Mouse (Mus musculus) forebrain, embryonic 13.5 days (tissue): ENCODE measurements around the gene N4bp2. TPM values are rescaled to one million over a fixed set of nuclear protein-coding genes. Genes with fewer than 3 reads are reported as not detected.

ENCODE experiments used
- ATAC-seq: fragments of 200-750 bp; cut with Nextera tagmentation; 2 replicates; pipeline ENCODE4 v1.8.0; 2017
- H3K27ac ChIP-seq: fragments of 300-500 bp; sonication (generic); 2 replicates; pipeline ENCODE4 v1.5.1; 2015; ENCODE audit warnings: inconsistent platforms, mild to moderate bottlenecking, moderate library complexity
- H3K27me3 ChIP-seq: fragments of 300-500 bp; sonication (generic); 2 replicates; pipeline ENCODE4 v1.6.1; 2015; ENCODE audit warnings: mild to moderate bottlenecking, inconsistent platforms
- H3K36me3 ChIP-seq: fragments of 300-500 bp; sonication (generic); 2 replicates; pipeline ENCODE4 v1.6.1; 2015; ENCODE audit warnings: mild to moderate bottlenecking, inconsistent platforms; ENCODE audit not compliant: poor library complexity, severe bottlenecking
- H3K4me1 ChIP-seq: fragments of 300-500 bp; sonication (generic); 2 replicates; pipeline ENCODE4 v1.6.1; 2015; ENCODE audit warnings: inconsistent platforms
- H3K4me2 ChIP-seq: fragments of 300-500 bp; sonication (generic); 2 replicates; pipeline ENCODE4 v1.6.1; 2015; ENCODE audit warnings: inconsistent platforms, mild to moderate bottlenecking, moderate library complexity
- H3K4me3 ChIP-seq: fragments of 300-500 bp; sonication (generic); 2 replicates; pipeline ENCODE4 v1.5.1; 2015; ENCODE audit warnings: mild to moderate bottlenecking, inconsistent platforms
- H3K9ac ChIP-seq: fragments of 300-500 bp; sonication (generic); 2 replicates; pipeline ENCODE4 v1.6.1; 2015; ENCODE audit warnings: mild to moderate bottlenecking, inconsistent platforms
- H3K9me3 ChIP-seq: fragments of 300-500 bp; sonication (generic); replicated peaks from 2 replicates; pipeline ENCODE4 v1.6.1; 2016; ENCODE audit warnings: inconsistent platforms
- WGBS: fragments of 180-500 bp; shearing (Covaris S2); methylation state at CpG from one replicate; pipeline ENCODE4 v1.1.7; 2015; 5-methylcytosine and 5-hydroxymethylcytosine counted together
- polyA plus RNA-seq: library from polyadenylated mRNA; unstranded; fragments of >200 nt; fragmentation: Nextera tagmentation; extraction: Ambion mirVana; gene quantifications from 2 replicates; pipeline ENCODE4 v1.2.1, GENCODE M21; 2015

The N4bp2 gene
- polyA plus RNA-seq, 1 experiment from 2014 or later, result 24.7 TPM

DNA sequence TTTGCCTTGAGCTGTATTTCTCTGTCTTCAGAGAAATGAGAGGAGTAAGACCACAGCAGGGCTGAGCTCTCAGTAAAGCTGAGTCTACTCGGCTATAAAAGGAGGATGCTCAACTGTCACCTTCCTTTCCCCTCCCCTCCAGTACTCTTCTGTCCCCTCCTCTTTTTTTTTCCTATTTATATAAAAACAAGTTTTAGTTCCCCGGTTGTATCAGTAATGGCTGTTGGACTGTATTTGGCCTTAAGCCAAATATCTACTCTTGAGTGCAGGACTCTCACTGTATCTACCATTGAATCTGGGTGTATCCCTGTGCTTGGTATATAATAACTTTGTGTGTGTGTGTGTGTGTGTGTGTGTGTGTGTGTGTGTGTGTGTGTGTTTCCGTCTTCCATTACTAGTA is 31.4 kb downstream of the N4bp2 start:
- ATAC-seq, result no peak
- no peak overlapping the region for H3K4me3 ChIP-seq
- no peaks in the 10 kb centered on the region for H3K4me1 ChIP-seq
- H3K27ac ChIP-seq, result no peak overlapping the region
- WGBS, result 88% methylated on average over 3 of the region's 3 CpGs
- H3K36me3 ChIP-seq, result peaks cover 72% of the 10 kb centered on the region
- H3K9ac ChIP-seq, result no peak overlapping the region
- H3K4me2 ChIP-seq, result no peak overlapping the region
- H3K9me3 ChIP-seq, result no peaks in the 10 kb centered on the region
- H3K27me3 ChIP-seq, result no peaks in the 10 kb centered on the region

DNA sequence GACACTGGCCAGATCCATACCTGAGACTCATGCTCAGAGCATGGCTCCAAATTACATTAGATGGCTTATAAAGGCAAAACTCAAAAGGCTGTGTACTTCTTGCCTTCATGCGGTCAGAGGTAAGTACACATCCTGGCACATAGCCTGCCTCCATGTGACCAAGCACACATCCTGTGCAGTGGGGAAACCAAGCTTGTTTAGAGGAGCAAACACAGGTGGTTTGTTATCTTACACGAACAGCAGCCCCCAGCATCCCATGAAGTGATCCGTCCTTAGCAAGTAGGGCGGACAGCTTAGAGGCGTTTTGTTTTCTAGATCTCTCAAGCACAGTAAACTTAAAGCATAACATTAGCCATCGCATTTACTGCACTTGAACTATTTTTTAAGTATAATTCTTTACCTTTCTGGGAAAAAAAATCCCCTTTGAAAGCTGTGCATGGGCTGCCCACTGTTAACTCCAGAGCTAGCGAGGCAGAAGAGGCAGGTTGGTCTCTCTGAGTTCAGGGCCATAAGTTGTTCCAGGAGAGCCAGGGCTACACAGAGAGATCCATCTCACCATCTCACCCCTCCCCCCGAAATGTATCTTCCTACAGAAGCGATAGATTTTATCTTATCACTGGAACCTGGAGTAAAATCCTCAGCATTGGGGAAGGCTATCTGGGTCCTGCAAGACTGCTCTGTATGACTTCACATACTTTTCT is 32.1 kb downstream of the N4bp2 start:
- no peak for ATAC-seq
- Histone ChIP-seq H3K4me2 (no peak overlapping the region), H3K4me3 (no peak overlapping the region), H3K27me3 (no peaks in the 10 kb centered on the region), H3K9me3 (no peaks in the 10 kb centered on the region), H3K36me3 (peaks cover 71% of the 10 kb centered on the region), H3K9ac (no peak overlapping the region), H3K27ac (no peak overlapping the region), H3K4me1 (no peaks in the 10 kb centered on the region)
- 96% methylated on average over 9 of the region's 9 CpGs for WGBS

DNA sequence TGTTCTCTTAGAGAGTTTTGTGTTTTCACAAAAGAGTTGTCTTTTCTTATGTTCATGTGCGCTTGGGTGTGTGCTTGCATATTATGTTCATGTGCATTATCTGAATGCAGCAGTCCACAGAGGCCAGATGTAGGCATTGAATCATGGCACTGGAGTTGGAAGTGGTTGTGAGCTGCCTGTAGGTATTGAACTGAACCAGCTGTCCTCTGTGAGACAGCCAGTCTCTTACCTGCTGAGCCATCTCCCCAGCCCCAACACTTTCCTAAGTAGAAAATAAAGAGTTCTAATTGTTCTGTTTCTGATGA is 32.6 kb downstream of the N4bp2 start:
- H3K9me3 ChIP-seq, result no peaks in the 10 kb centered on the region
- no peak overlapping the region for H3K9ac ChIP-seq
- 90% methylated on average over 1 of the region's 1 CpGs for WGBS
- H3K36me3 ChIP-seq, result peaks cover 66% of the 10 kb centered on the region
- H3K4me3 ChIP-seq, result no peak overlapping the region
- H3K4me2 ChIP-seq, result no peak overlapping the region
- no peaks in the 10 kb centered on the region for H3K4me1 ChIP-seq
- H3K27me3 ChIP-seq, result no peaks in the 10 kb centered on the region
- no peak for ATAC-seq
- no peak overlapping the region for H3K27ac ChIP-seq

DNA sequence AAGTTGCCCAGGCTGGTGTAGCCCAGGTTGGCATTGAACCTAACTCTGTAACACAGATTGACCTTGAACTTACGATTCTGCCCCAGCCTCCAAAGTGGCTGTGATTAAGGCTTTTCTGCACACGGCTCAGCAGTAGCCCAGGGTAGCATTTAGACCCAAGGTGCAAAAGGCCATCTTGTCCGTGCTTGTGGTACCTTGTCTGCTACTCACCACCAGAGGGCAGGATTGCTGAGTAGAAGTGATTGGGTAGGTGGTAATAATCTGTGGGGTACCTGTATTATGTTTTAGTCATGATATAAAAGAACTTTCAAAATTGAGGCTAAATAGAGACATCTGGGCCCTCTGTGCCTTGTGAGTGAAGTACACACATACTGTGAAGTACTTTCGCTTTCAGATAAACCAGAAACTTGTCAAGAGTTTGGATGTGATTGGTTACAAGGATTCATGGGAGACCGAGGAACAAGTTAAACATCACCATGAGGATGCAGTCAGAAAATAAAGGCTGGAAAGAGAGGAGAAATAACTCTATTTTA is 60.3 kb downstream of the N4bp2 start:
- Histone ChIP-seq H3K9me3 (no peaks in the 10 kb centered on the region), H3K36me3 (peaks cover 71% of the 10 kb centered on the region), H3K4me2 (no peak overlapping the region), H3K9ac (no peak overlapping the region), H3K4me1 (no peaks in the 10 kb centered on the region), H3K4me3 (no peak overlapping the region), H3K27ac (no peak overlapping the region), H3K27me3 (no peaks in the 10 kb centered on the region)
- WGBS, result 79% methylated on average over 5 of the region's 5 CpGs
- no peak for ATAC-seq

DNA sequence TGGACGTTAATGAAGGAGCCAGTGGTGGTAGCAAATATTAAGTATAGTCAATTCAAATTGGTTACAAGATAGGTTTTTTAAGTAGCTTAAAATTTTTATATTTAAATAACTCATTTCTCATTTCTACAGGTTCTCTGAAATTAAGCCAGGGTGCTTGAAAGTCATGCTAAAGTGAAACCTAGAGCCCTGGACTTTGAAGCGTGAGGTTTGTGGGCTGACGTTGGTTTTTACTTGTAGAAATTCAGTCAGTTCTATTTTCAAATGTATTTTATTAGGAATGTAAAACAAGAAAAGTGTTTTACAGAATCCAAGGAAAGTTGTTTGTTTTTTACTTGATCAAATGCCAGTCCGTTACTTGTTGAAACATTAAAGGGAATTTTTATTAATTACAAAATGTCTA is 63.2 kb downstream of the N4bp2 start:
- no peaks in the 10 kb centered on the region for H3K9me3 ChIP-seq
- no peaks in the 10 kb centered on the region for H3K4me1 ChIP-seq
- no peak overlapping the region for H3K9ac ChIP-seq
- H3K27me3 ChIP-seq, result no peaks in the 10 kb centered on the region
- H3K36me3 ChIP-seq, result peaks cover 47% of the 10 kb centered on the region
- WGBS, result 97% methylated on average over 4 of the region's 4 CpGs
- no peak for ATAC-seq
- H3K4me3 ChIP-seq, result no peak overlapping the region
- H3K4me2 ChIP-seq, result no peak overlapping the region
- no peak overlapping the region for H3K27ac ChIP-seq

DNA sequence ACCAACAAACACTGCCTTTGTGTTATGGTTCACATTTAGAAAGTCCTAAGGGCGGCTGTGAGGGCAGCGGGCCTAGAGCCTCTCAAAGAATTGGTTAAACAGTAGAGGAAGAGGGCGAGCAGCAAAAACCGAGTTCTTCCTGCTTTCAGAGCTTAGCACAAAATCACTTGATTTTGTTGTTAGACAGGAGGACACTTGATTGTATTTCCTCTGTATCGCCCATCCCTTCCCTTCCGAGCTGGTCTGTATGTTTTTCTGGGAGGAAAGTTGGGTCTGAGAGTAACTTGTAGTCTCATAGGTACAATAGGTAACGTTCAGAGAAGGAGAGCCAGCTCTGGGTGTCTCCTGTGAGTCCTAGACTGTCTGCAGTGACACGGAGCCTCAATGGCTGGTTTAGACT is 63.8 kb downstream of the N4bp2 start:
- Histone ChIP-seq H3K9ac (no peak overlapping the region), H3K27me3 (no peaks in the 10 kb centered on the region), H3K4me1 (no peaks in the 10 kb centered on the region), H3K27ac (no peak overlapping the region), H3K4me2 (no peak overlapping the region), H3K9me3 (no peaks in the 10 kb centered on the region), H3K4me3 (no peak overlapping the region), H3K36me3 (peaks cover 41% of the 10 kb centered on the region)
- no peak for ATAC-seq
- WGBS, result 94% methylated on average over 8 of the region's 8 CpGs

DNA sequence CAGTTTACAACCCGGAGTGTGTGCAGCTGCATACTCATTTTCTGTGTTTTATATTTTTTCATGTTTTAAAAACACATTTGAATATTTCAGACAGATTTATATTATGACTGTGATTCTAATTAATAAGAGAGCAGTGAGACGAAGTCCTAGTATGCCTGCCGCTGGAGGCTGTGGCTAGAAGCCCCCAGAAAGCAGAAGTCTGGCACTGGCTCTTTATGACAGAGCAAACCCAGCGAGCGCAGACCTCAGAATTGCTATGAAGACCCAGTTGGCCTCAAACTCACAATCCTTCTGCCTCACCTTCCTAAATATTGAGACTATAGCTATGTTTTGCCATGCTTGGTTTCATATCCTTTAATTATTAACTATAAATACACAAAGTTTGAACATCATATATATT is 64.9 kb downstream of the N4bp2 start:
- H3K27ac ChIP-seq, result no peak overlapping the region
- 91% methylated on average over 5 of the region's 5 CpGs for WGBS
- no peaks in the 10 kb centered on the region for H3K4me1 ChIP-seq
- no peak for ATAC-seq
- H3K4me3 ChIP-seq, result no peak overlapping the region
- H3K27me3 ChIP-seq, result no peaks in the 10 kb centered on the region
- no peak overlapping the region for H3K4me2 ChIP-seq
- H3K9ac ChIP-seq, result no peak overlapping the region
- peaks cover 31% of the 10 kb centered on the region for H3K36me3 ChIP-seq
- H3K9me3 ChIP-seq, result no peaks in the 10 kb centered on the region

DNA sequence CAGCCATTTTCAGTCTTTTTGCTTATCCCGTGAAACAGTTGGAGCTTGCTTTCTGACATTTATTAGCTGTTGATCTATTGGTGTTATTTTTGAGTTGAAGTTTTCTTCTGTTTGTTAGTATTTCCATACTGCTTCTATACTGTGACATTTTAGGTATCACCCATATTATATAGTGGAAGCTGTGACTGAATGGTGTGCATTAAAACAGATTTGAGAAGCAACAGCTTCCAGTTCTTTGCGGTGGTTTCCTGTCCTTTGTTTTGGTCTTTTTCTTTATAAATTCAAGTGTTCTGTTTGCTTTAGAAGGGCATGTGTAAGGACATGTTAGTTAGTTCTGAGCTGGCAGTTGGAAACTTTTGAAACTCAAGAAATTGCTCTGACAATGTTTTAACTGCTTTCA is 65.7 kb downstream of the N4bp2 start:
- Histone ChIP-seq H3K36me3 (peaks cover 27% of the 10 kb centered on the region), H3K9me3 (no peaks in the 10 kb centered on the region), H3K4me2 (no peak overlapping the region), H3K4me3 (no peak overlapping the region), H3K27me3 (no peaks in the 10 kb centered on the region), H3K27ac (no peak overlapping the region), H3K4me1 (no peaks in the 10 kb centered on the region), H3K9ac (no peak overlapping the region)
- ATAC-seq, result no peak
- WGBS, result 84% methylated on average over 2 of the region's 2 CpGs

DNA sequence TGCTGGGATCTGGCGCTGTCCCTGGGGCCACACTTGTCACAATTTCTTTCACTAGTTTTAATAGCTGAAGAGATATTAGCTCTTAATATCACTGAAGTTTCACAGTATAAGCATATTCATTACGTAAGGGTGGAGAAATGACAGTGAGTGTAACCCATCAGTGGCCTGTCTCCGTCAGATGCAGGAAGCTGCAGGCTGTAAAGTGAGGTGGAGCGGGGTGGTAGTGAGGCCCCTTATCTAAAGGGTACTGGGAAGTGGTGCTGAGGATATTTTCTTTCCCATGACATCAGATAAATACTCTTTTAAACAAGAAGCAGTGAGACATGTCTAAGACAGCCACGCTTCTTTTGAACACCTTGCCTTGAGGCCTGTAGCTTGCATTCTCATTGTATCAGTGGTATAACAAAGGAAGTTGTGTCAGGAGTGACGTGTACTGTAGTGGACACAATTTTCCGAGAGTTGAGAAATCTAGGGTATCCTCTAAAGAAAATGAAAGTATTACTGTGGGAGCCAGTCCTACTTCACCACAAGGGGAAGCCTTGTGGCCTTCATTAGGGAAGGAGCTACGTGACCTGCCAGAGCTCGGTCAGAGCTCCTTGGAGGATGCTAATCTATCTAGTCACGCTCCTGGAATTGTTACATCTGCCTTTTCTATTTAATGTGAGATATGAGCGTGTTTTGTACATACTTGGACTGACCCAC is 68.7 kb downstream of the N4bp2 start:
- Histone ChIP-seq H3K4me3 (no peak overlapping the region), H3K36me3 (peaks cover 5% of the 10 kb centered on the region), H3K27me3 (no peaks in the 10 kb centered on the region), H3K4me2 (no peak overlapping the region), H3K9me3 (no peaks in the 10 kb centered on the region), H3K4me1 (no peaks in the 10 kb centered on the region), H3K9ac (no peak overlapping the region), H3K27ac (no peak overlapping the region)
- no peak for ATAC-seq
- WGBS, result 90% methylated on average over 11 of the region's 11 CpGs

DNA sequence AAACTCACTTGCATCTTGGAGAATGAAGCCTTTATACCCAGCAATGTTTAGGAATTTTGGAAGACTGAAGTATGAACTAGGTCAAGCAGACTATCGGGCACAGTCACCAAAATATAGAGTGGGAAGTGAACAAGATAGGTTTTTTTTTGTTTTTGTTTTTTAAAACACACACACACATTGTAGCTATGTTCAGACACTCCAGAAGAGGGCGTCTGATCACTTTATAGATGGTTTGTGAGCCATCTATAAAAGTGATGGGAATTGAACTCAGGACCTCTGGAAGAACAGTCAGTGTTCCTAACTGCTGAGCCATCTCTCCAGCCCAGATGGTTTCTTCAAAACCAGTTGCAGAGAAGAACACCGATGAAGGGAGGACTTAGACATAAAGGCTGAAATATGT is 69.8 kb downstream of the N4bp2 start:
- Histone ChIP-seq H3K36me3 (0 out of 2 replicates have a peak, but pooled peaks cover 2% of the 10 kb centered on the region), H3K4me2 (no peak overlapping the region), H3K27me3 (no peaks in the 10 kb centered on the region), H3K9ac (no peak overlapping the region), H3K4me3 (no peak overlapping the region), H3K27ac (no peak overlapping the region), H3K9me3 (no peaks in the 10 kb centered on the region), H3K4me1 (no peaks in the 10 kb centered on the region)
- ATAC-seq, result no peak
- WGBS, result 84% methylated on average over 3 of the region's 3 CpGs

DNA sequence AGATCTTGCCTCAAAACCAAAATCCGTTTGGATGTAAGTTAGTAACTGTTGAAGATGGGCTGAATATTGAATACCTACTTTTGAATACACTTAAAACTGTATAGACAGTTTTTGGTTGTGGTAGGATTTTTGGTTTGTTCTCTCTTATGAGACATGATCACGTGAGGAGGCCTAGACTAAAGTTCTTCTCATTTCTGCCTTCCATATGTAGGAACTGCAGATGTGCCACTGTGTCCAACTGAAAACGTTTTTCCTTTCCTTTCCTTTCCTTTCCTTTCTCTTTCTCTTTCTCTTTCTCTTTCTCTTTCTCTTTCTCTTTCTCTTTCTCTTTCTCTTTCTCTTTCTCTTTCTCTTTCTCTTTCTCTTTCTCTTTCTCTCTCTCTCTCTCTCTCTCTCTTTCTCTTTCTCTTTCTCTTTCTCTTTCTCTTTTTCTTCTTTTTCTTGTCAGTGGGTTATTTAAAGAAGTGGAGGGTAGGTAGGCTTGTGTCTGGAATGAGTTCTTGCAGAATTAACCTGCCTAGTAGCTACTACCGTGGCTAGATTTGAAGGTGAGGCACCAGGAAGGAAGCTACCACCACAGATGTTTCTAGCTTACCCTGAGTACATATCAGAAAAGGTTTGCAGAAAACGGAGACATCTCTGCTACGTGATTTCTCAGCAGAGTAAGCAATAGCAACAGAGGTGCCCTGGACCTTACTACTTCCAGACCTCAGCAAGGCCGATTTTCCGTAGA is 70.6 kb downstream of the N4bp2 start:
- no peak for ATAC-seq
- Histone ChIP-seq H3K27me3 (no peaks in the 10 kb centered on the region), H3K27ac (no peak overlapping the region), H3K9me3 (no peaks in the 10 kb centered on the region), H3K4me2 (no peak overlapping the region), H3K4me1 (no peaks in the 10 kb centered on the region), H3K9ac (no peak overlapping the region), H3K4me3 (no peak overlapping the region), H3K36me3 (0 out of 2 replicates have a peak, but pooled peaks cover 2% of the 10 kb centered on the region)
- 92% methylated on average over 8 of the region's 8 CpGs for WGBS

DNA sequence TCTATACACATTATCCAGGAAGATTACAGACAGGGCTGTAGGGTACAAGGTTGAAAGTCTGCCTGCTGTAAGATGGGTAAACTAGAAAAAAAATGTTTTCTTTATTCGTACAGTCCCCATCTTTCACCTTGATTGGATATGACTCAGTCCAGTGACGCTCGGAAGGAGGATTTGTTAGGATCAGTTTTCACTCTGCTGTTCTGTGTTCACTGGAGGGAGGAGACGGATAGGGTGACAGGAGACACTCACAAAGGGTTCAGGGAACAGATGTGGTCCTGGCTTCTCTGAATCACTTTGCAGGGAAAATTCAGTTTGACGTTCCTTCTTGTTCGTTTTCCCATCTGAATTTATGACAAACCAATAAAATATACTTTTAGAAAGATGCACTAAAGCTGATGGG is 74.7 kb downstream of the N4bp2 start:
- H3K4me3 ChIP-seq, result no peak overlapping the region
- WGBS, result 87% methylated on average over 6 of the region's 6 CpGs
- no peak overlapping the region for H3K9ac ChIP-seq
- H3K9me3 ChIP-seq, result no peaks in the 10 kb centered on the region
- H3K27ac ChIP-seq, result no peak overlapping the region
- no peaks in the 10 kb centered on the region for H3K36me3 ChIP-seq
- no peak overlapping the region for H3K4me2 ChIP-seq
- H3K4me1 ChIP-seq, result no peaks in the 10 kb centered on the region
- no peak for ATAC-seq
- H3K27me3 ChIP-seq, result no peaks in the 10 kb centered on the region
